Mouse (Mus musculus) hindbrain, embryonic 10.5 days (tissue): ENCODE results near the gene Rhno1. TPM values are rescaled to one million over a fixed set of nuclear protein-coding genes. Genes with fewer than 3 reads are reported as not detected.
"Not testable (repeated sequence)": the region's sequence is repeated elsewhere in the genome, so short reads cannot be mapped to it uniquely, and the experiment has no call there.

ENCODE experiments used
- DNase-seq: peaks from one replicate; pipeline ENCODE4 v3.0.0-alpha.2; 2017; ENCODE audit warnings: low spot score
- H3K27ac ChIP-seq: fragments of 300-500 bp; sonication (generic); 2 replicates; pipeline ENCODE4 v1.5.1; 2016; ENCODE audit warnings: mild to moderate bottlenecking, moderate library complexity
- H3K27me3 ChIP-seq: fragments of 300-500 bp; sonication (generic); 2 replicates; pipeline ENCODE4 v1.6.1; 2016; ENCODE audit warnings: mild to moderate bottlenecking; ENCODE audit not compliant: poor library complexity, insufficient read depth, severe bottlenecking
- H3K36me3 ChIP-seq: fragments of 300-500 bp; sonication (generic); 2 replicates; pipeline ENCODE4 v1.6.1; 2016; ENCODE audit warnings: mild to moderate bottlenecking, moderate library complexity
- H3K4me1 ChIP-seq: fragments of 300-500 bp; sonication (generic); replicated peaks from 2 replicates; pipeline ENCODE4 v1.6.1; 2016; ENCODE audit warnings: mild to moderate bottlenecking
- H3K4me3 ChIP-seq: fragments of 300-500 bp; sonication (generic); 2 replicates; pipeline ENCODE4 v1.5.1; 2016; ENCODE audit warnings: mild to moderate bottlenecking, moderate library complexity
- H3K9me3 ChIP-seq: fragments of 300-500 bp; sonication (generic); 2 replicates; pipeline ENCODE4 v1.6.1; 2016; ENCODE audit warnings: mild to moderate bottlenecking, moderate library complexity
- WGBS: fragments of 180-500 bp; shearing (Covaris S2); methylation state at CpG from one replicate; pipeline ENCODE4 v1.1.7; 2016; 5-methylcytosine and 5-hydroxymethylcytosine counted together
- polyA plus RNA-seq: library from polyadenylated mRNA; unstranded; fragments of >200 nt; fragmentation: Nextera tagmentation; extraction: Ambion mirVana; gene quantifications from 2 replicates; pipeline ENCODE4 v1.2.1, GENCODE M21; 2016

Rhno1 gene
- polyA plus RNA-seq, 1 experiment from 2014 or later, result 177 TPM

- Histone ChIP-seq H3K4me3 (no peak overlapping the region), H3K9me3 (no peaks in the 10 kb centered on the region), H3K27ac (no peak overlapping the region), H3K4me1 (no peaks in the 10 kb centered on the region), H3K27me3 (no peaks in the 10 kb centered on the region), H3K36me3 (peaks cover 18% of the 10 kb centered on the region)
- DNase-seq, result no peak
- 79% methylated on average over 3 of the region's 3 CpGs for WGBS
These were observed 18.5 kb upstream of the Rhno1 start for GRCm38 (mm10) chr6:128381254-128381653.

- DNase-seq, H3K4me3 ChIP-seq, H3K4me1 ChIP-seq, H3K27ac ChIP-seq, H3K27me3 ChIP-seq, H3K9me3 ChIP-seq: not testable (repeated sequence)
- H3K36me3 ChIP-seq, result peaks cover 24% of the 10 kb centered on the region
- 81% methylated on average over 1 of the region's 1 CpGs for WGBS
These were observed 18.0 kb upstream of the Rhno1 start for GRCm38 (mm10) chr6:128380594-128381167.

DNA sequence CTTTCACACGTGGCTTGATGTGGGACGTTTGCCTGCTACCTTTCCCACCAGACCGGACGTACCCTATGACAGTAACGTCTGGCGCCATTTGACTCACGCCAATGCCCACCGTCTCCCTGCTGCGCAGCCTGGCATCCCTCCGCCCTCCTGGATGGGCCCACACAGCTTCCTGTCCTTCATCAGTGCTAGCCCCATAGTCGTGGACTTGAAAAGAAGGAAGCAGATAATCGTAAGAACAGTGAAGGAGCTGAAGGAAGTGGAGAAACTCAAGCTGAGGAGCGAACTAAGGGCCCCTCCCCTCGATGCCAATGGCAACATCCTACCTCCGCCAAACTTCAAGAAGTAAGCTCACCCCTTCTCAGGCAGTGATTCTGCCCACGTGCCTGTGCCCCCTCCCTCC lies 16.9 kb upstream of the Rhno1 start:
- Histone ChIP-seq H3K9me3 (no peaks in the 10 kb centered on the region), H3K4me1 (peaks cover 10% of the 10 kb centered on the region), H3K4me3 (no peak overlapping the region), H3K27me3 (no peaks in the 10 kb centered on the region), H3K27ac (no peak overlapping the region), H3K36me3 (peaks cover 31% of the 10 kb centered on the region)
- DNase-seq, result no peak
- 84% methylated on average over 16 of the region's 16 CpGs for WGBS

DNA sequence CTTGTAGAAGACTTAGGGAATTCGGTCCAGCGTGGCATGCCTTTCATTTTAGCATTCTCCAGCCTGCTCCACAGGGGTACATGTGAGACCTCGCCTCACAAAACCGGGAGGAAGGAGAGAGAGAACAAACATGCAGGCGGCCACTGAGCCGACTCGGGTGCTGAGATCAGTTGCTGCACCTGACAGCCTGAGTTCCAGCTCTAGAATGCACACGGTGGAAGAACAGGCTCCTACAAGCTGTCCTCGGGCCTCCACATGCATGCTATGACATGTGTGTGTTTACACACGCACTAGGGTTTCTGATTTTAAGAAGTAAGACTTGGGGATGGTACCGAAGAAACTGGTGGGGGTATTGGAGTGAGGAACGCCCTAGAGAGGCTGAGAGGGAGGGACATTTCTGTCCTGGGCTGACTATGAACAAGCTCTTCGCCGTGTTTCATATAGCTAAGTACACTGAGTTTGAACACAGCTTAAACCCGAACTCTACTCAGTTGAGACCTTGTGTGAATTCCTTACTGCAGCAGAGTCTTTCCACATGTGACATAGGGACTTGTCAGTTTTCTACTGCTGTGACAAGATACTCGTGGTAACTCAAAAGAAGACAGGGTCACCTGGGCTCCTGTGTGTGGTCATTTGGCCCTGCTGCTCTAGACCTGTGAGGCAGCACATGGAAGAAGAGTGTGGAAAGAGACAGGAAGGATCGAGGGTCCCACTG lies 13.8 kb upstream of the Rhno1 start:
- peaks cover 62% of the 10 kb centered on the region for H3K36me3 ChIP-seq
- no peak for DNase-seq
- no peaks in the 10 kb centered on the region for H3K9me3 ChIP-seq
- H3K27ac ChIP-seq, result no peak overlapping the region
- WGBS, result 92% methylated on average over 17 of the region's 17 CpGs
- H3K4me1 ChIP-seq, result peaks cover 28% of the 10 kb centered on the region
- no peak overlapping the region for H3K4me3 ChIP-seq
- H3K27me3 ChIP-seq, result no peaks in the 10 kb centered on the region

DNA sequence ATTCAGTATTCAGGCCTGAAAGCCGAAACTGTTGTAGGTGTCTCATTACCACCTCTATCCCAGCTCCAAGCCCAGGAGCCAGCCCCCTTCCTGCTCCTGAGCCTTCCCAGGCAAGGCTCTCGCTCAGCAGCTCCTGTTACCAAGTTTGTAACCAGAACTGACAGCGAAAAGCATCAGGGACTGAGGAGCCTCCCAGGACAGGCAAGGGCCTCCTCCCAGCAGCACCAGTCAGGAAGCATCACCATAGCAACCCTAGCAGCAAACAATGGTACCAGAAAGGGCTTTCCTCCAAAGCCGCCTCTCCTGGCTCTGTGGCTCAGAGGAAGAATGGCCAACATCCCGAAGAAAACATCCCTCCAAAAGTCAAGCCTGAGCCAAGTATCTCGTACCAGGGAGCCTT lies 12.5 kb upstream of the Rhno1 start, which contains the start of the genes Tex52 and Gm44596:
Gene Tex52, plus strand, starts transcription at position 265 of the 400 bp plus-strand sequence.
Gene Gm44596, plus strand, starts transcription at position 312 of the 400 bp plus-strand sequence.
- Histone ChIP-seq H3K4me3 (no peak within 1 kb of the TSS), H3K36me3 (peaks cover 76% of the 10 kb centered on the region), H3K27ac (peak within 1 kb of the TSS; percentile 29; the same call in 1 of the 2 replicates), H3K9me3 (no peaks in the 10 kb centered on the region), H3K4me1 (peaks cover 28% of the 10 kb centered on the region), H3K27me3 (no peaks in the 10 kb centered on the region)
- DNase-seq, result peak; percentile 63
- 23% methylated on average over 6 of the region's 6 CpGs for whole genome bisulfite sequencing

- H3K9me3 ChIP-seq, result no peaks in the 10 kb centered on the region
- 95% methylated on average over 5 of the region's 5 CpGs for whole genome bisulfite sequencing
- H3K36me3 ChIP-seq, result peaks cover 100% of the 10 kb centered on the region
- no peak for DNase-seq
- H3K4me1 ChIP-seq, result peaks cover 29% of the 10 kb centered on the region
- no peak overlapping the region for H3K4me3 ChIP-seq
- H3K27me3 ChIP-seq, result no peaks in the 10 kb centered on the region
- no peak overlapping the region for H3K27ac ChIP-seq
These were observed 7.3 kb upstream of the Rhno1 start for GRCm38 (mm10) chr6:128370040-128370439.

GRCm38 (mm10) chr6:128366466-128366865 lies 3.8 kb upstream of the Rhno1 start:
- Histone ChIP-seq H3K4me3 (no peak overlapping the region), H3K4me1 (peaks cover 33% of the 10 kb centered on the region), H3K9me3 (no peaks in the 10 kb centered on the region), H3K27me3 (no peaks in the 10 kb centered on the region), H3K36me3 (peaks cover 71% of the 10 kb centered on the region), H3K27ac (no peak overlapping the region)
- WGBS, result 92% methylated on average over 5 of the region's 5 CpGs
- no peak for DNase-seq

GRCm38 (mm10) chr6:128364721-128365120 lies 2.0 kb upstream of the Rhno1 start:
- peak overlapping the region; percentile 32 for H3K4me3 ChIP-seq
- H3K4me1 ChIP-seq, result peaks cover 50% of the 10 kb centered on the region
- WGBS, result 76% methylated on average over 6 of the region's 6 CpGs
- DNase-seq, result no peak
- no peaks in the 10 kb centered on the region for H3K9me3 ChIP-seq
- peaks cover 54% of the 10 kb centered on the region for H3K36me3 ChIP-seq
- H3K27ac ChIP-seq, result no peak overlapping the region
- H3K27me3 ChIP-seq, result no peaks in the 10 kb centered on the region

DNA sequence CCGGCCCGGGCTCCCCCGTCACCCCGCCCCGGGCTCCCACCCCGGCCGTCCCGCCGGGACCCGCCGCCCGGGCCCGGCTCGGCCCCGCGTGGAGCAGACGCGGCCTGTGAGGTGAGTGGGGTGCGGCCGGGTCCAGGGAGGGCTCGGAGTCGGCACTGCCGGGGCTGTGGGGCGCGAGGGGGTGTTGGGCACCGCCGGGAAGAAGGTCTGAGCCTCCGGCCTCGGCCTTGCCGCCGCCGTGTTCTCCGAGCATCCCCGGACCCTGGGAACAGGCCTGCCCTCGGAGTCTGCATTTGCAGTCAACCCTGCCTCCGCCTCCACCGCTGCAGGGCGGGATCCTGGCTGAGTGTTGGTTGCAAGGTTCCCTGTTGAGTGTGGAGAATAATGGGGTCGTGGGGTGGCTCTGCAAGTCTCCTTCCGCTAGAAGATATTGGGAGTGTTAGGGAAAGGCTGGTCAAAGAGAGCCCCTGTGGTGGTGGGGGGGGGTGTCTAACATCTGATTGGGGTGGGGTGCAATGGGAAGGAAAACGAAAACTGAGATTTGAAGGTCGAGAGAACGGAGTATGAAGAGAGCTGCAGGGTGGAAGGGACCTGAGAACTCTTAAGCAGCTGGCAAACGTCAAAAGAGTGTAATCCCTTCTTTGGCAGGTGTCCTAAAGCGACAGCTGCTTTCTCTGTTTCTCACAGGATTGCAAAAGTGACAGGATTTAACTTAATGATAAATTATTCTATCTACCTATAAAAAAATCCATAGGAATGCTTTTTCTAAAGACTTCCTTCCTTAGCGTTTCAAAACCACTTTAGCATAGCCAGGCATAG lies 505 bp upstream of the Rhno1 start:
- H3K27ac ChIP-seq, result peak overlapping the region; percentile 99
- WGBS, result 1% methylated on average over 46 of the region's 46 CpGs
- H3K9me3 ChIP-seq, result no peaks in the 10 kb centered on the region
- H3K4me1 ChIP-seq, result peaks cover 55% of the 10 kb centered on the region
- no peaks in the 10 kb centered on the region for H3K27me3 ChIP-seq
- H3K36me3 ChIP-seq, result peaks cover 47% of the 10 kb centered on the region
- DNase-seq, result no peak
- H3K4me3 ChIP-seq, result peak overlapping the region; percentile 87

DNA sequence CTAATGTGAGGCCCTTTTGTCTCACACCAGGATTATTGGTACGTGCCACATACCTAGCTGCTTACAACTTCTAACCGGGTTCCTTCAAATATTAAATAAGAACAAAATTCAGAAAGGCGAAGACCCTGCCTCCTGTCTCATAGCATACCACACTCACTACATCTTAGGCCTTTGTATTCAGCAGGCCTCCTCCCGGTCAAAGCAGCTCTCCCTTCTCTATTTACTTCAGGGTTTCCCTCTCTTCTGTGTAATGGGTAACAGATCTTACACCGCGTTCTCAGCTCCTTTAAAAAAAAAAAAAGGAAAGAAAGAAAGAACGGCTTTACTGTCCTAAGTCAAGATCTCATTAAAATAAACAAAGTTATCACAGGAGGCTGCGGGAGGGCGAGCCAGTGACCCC lies 810 bp downstream of the Rhno1 start:
- peaks cover 55% of the 10 kb centered on the region for H3K4me1 ChIP-seq
- peaks cover 47% of the 10 kb centered on the region for H3K36me3 ChIP-seq
- peak overlapping the region; percentile 99 for H3K27ac ChIP-seq
- H3K27me3 ChIP-seq, result no peaks in the 10 kb centered on the region
- DNase-seq, result no peak
- peak overlapping the region; percentile 87 for H3K4me3 ChIP-seq
- H3K9me3 ChIP-seq, result no peaks in the 10 kb centered on the region
- 22% methylated on average over 9 of the region's 9 CpGs for WGBS

GRCm38 (mm10) chr6:128358999-128359398 lies 3.7 kb downstream of the Rhno1 start:
- Histone ChIP-seq H3K9me3 (no peaks in the 10 kb centered on the region), H3K27ac (no peak overlapping the region), H3K36me3 (peaks cover 27% of the 10 kb centered on the region), H3K4me3 (no peak overlapping the region), H3K4me1 (peaks cover 54% of the 10 kb centered on the region), H3K27me3 (no peaks in the 10 kb centered on the region)
- WGBS, result 32% methylated on average over 2 of the region's 2 CpGs
- peak; percentile 66 for DNase-seq

DNA sequence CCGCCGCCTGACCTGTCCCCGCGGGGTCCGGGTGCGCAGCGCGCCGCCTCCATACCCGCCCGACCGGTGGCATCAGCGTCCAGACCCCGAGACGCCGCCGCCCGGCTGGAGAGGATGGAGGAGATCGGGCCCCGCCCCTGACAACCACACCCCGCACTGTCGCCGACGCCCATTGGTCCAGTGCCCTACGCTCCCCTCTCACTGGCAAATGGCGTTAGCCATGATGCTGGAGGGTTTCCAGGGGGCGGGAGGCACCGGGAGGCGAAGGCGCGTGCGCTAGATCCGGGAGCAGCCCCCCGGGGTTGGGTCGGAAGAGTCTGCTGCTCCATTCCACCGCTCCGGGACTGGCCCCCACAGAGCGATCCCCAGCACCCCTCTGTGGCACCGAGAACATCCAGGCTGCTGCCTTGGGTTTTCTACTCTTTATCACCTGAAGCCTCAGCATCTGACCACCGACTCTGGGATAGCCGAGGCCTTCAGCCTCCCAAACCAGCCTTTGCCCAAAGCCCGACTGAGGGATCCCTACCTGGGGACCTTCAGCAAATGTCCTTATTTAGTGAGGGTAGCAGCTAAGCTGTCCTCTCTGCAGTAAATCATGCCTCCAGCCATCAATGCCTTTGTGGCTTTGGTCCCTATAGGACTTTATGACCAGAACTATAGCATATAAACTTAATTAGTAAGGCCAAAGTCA lies 6.8 kb downstream of the Rhno1 start, which contains the start of gene Tulp3:
Gene Tulp3, minus strand, starts transcription at position 126 of the 691 bp plus-strand sequence.
- Histone ChIP-seq H3K27me3 (no peaks in the 10 kb centered on the region), H3K9me3 (no peaks in the 10 kb centered on the region), H3K4me1 (peaks cover 43% of the 10 kb centered on the region), H3K36me3 (peaks cover 44% of the 10 kb centered on the region), H3K4me3 (peak within 1 kb of the TSS; percentile 83), H3K27ac (peak within 1 kb of the TSS; percentile 93)
- under 1% methylated on average over 42 of the region's 42 CpGs for WGBS
- DNase-seq, result peak; percentile 99
